ENCODE assay signal across 8 mouse cellular contexts in genomic region chr4:99193214-99193613, GRCm38 (mm10). TPM values are rescaled to one million over a fixed set of nuclear protein-coding genes. Genes with fewer than 3 reads are reported as not detected.
DNase-seq lines count a peak whose midpoint lies in the region; ATAC-seq and TF ChIP-seq lines count a peak whose summit lies in the region.

No protein-coding gene starts in this region.

- H3K36me3 ChIP-seq in heart, embryonic 11.5 days (ENCODE audit: control insufficient read depth, insufficient read depth, low read length), result no peaks in the 10 kb centered on the region
- no peaks in the 10 kb centered on the region for H3K36me3 ChIP-seq in C2C12 (ENCODE audit: control insufficient read depth, insufficient read depth)
- H3K36me3 ChIP-seq in forebrain, embryonic 14.5 days (ENCODE audit: control insufficient read depth, insufficient read depth, low read length), result no peaks in the 10 kb centered on the region
- H3K36me3 ChIP-seq in liver, embryonic 16.5 days (ENCODE audit: control insufficient read depth, insufficient read depth), result no peaks in the 10 kb centered on the region

- H3K4me3 ChIP-seq in heart, embryonic 11.5 days (ENCODE audit: low read depth, low read length), result peak overlapping the region; percentile 77
- H3K4me3 ChIP-seq in C2C12 (ENCODE audit: insufficient read depth, poor library complexity, severe bottlenecking), result peak overlapping the region; percentile 61
- peak overlapping the region; percentile 67 for H3K4me3 ChIP-seq in forebrain, embryonic 14.5 days (ENCODE audit: low read depth, low read length)
- no peak overlapping the region for H3K4me3 ChIP-seq in liver, embryonic 16.5 days (ENCODE audit: low read depth, low read length)

- no peak overlapping the region for H3ac ChIP-seq in C2C12 (ENCODE audit: control insufficient read depth, insufficient read length, low read depth)

- no peak overlapping the region; the same call in 1 of the 2 replicates for H3K27ac ChIP-seq in heart, embryonic 11.5 days (ENCODE audit: low read depth, low read length)
- H3K27ac ChIP-seq in forebrain, embryonic 14.5 days (ENCODE audit: low read depth, low read length), result no peak overlapping the region; the same call in 1 of the 2 replicates
- no peak overlapping the region for H3K27ac ChIP-seq in liver, embryonic 16.5 days (ENCODE audit: low read length)

- peak overlapping the region; percentile 65 for H3K4me2 ChIP-seq in heart, embryonic 11.5 days
- H3K4me2 ChIP-seq in forebrain, embryonic 14.5 days (ENCODE audit: low read length), result peak overlapping the region; percentile 63
- H3K4me2 ChIP-seq in liver, embryonic 16.5 days (ENCODE audit: low read depth, low read length), result peak overlapping the region; percentile 88

- H3K79me2 ChIP-seq in C2C12 (ENCODE audit: control insufficient read depth, insufficient read depth), result peaks cover 12% of the 10 kb centered on the region

- DNase-seq in heart, adult 8-10 months (ENCODE audit: low spot score), result no peak
- DNase-seq in forebrain, embryonic 14.5 days (ENCODE audit: low spot score), result peak; percentile 19
- no peak for DNase-seq in thymus, postnatal 10 days (ENCODE audit: low spot score in 2 of 2)
- DNase-seq in right cerebral cortex, postnatal 25 days, result no peak

- peaks cover 2% of the 10 kb centered on the region for H3K79me3 ChIP-seq in C2C12 (ENCODE audit: low read depth)

- no peaks in the 10 kb centered on the region; the same call in 1 of the 2 replicates for H3K4me1 ChIP-seq in heart, embryonic 11.5 days (ENCODE audit: control insufficient read depth, insufficient read depth, low read length)
- H3K4me1 ChIP-seq in forebrain, embryonic 14.5 days (ENCODE audit: control insufficient read depth, insufficient read depth, low read length), result no peaks in the 10 kb centered on the region
- H3K4me1 ChIP-seq in liver, embryonic 16.5 days (ENCODE audit: control insufficient read depth, low read depth, low read length), result peaks cover 6% of the 10 kb centered on the region; the same call in 1 of the 2 replicates

- peak overlapping the region; percentile 22; the same call in 1 of the 2 replicates for H3K9ac ChIP-seq in heart, embryonic 11.5 days (ENCODE audit: low read depth, low read length)
- peak overlapping the region; percentile 80; the same call in 1 of the 2 replicates for H3K9ac ChIP-seq in forebrain, embryonic 14.5 days (ENCODE audit: low read length)
- H3K9ac ChIP-seq in liver, embryonic 16.5 days (ENCODE audit: low read depth, low read length), result peak overlapping the region; percentile 5; the same call in 1 of the 2 replicates

- no peak for TF ChIP-seq CTCF in C2C12 (IDR thresholded peaks at IDR 0.05; ENCODE audit: control insufficient read depth, insufficient read depth, insufficient read length)

- no peak for ATAC-seq in heart, embryonic 11.5 days (replicated peaks; ENCODE audit: insufficient number of reproducible peaks, low FRiP score, low TSS enrichment)
- ATAC-seq in forebrain, embryonic 14.5 days, result no peak
- ATAC-seq in liver, embryonic 16.5 days (ENCODE audit: low read depth), result no peak
- ATAC-seq in cerebellum, adult (ENCODE audit: insufficient number of reproducible peaks, low FRiP score, low TSS enrichment), result no peak

- no peaks in the 10 kb centered on the region for H3K27me3 ChIP-seq in heart, embryonic 11.5 days (ENCODE audit: control insufficient read depth, insufficient read depth, low read length)
- H3K27me3 ChIP-seq in C2C12 (ENCODE audit: control insufficient read depth, insufficient read depth, insufficient read length), result no peaks in the 10 kb centered on the region
- no peaks in the 10 kb centered on the region for H3K27me3 ChIP-seq in forebrain, embryonic 14.5 days (replicated peaks; ENCODE audit: control insufficient read depth, insufficient read depth, low read length)
- H3K27me3 ChIP-seq in liver, embryonic 16.5 days (ENCODE audit: control insufficient read depth, insufficient read depth, low read depth, low read length), result no peaks in the 10 kb centered on the region

- WGBS in heart, embryonic 11.5 days (ENCODE audit: insufficient replicate concordance), result 55% methylated on average over 6 of the region's 6 CpGs
- WGBS in forebrain, embryonic 14.5 days, result 41% methylated on average over 6 of the region's 6 CpGs
- 41% methylated on average over 6 of the region's 6 CpGs for whole genome bisulfite sequencing in liver, embryonic 16.5 days (ENCODE audit: insufficient replicate concordance)

- no peaks in the 10 kb centered on the region for H3K9me3 ChIP-seq in heart, embryonic 11.5 days (replicated peaks; ENCODE audit: control insufficient read depth, low read length)
- no peaks in the 10 kb centered on the region for H3K9me3 ChIP-seq in forebrain, embryonic 14.5 days (replicated peaks; ENCODE audit: control insufficient read depth, low read length)
- H3K9me3 ChIP-seq in liver, embryonic 16.5 days (replicated peaks; ENCODE audit: control insufficient read depth, low read length), result no peaks in the 10 kb centered on the region

TF ChIP-seq in C2C12, 6 proteins besides CTCF, POLR2A, EP300 and RAD21:
- TF ChIP-seq MYOD1 (IDR thresholded peaks at IDR 0.05; ENCODE audit: control insufficient read depth, insufficient read length, low read depth) (no peak), USF1 (IDR thresholded peaks at IDR 0.05; ENCODE audit: low read depth) (no peak), MAX (IDR thresholded peaks at IDR 0.05) (no peak), CEBPB (IDR thresholded peaks at IDR 0.05; ENCODE audit: low read depth) (no peak), FOSL1 (IDR thresholded peaks at IDR 0.05; ENCODE audit: insufficient read depth, low read length, poor library complexity, severe bottlenecking) (no peak), MYOG (IDR thresholded peaks at IDR 0.05; ENCODE audit: control insufficient read depth, extremely low read depth, insufficient read length) (no peak)

RNA-seq across cellular contexts. Expression of gene Atg4c, which starts 0.5 kb away (rescaled TPM):
- polyA plus RNA-seq in heart, embryonic 11.5 days (2014; fragmentation: Nextera tagmentation; extraction: Ambion mirVana), result 11.0 and 12.4 TPM in 2 replicates
- total RNA-seq in heart, adult 8-10 months (2022), result 1 to 10 TPM; 3.9 to 5.0 (median 4.6) TPM
- 2.6 TPM for polyA plus RNA-seq in C2C12 (2012; fragmentation: generic; extraction: Trizol)
- polyA plus RNA-seq in forebrain, embryonic 14.5 days (2014; fragmentation: Nextera tagmentation; extraction: Ambion mirVana), result 12.9 and 16.7 TPM in 2 replicates
- 4.6 and 5.0 TPM in 2 replicates for polyA plus RNA-seq in liver, embryonic 16.5 days (2015; fragmentation: Nextera tagmentation; extraction: Ambion mirVana)

Comparison
In these comparisons a context has a peak if more than half of its experiments do, and no peak if none do; other contexts are left out.
1. H3K9ac ChIP-seq: peak in every context shown above with its lines; median percentile 80 in forebrain, embryonic 14.5 days; 22 in heart, embryonic 11.5 days; 5 in liver, embryonic 16.5 days.